Mouse (Mus musculus): Measurements from ENCODE around the gene Pigv.

- TF ChIP-seq POLR2A (IDR thresholded peaks at IDR 0.05; ENCODE audit: low read depth, low read length) (0 out of 2 replicates have a peak, but pooled peaks have one; percentile 8), EP300 (IDR thresholded peaks at IDR 0.05; ENCODE audit: low read length) (no peak), CTCF (conservative IDR thresholded peaks at IDR 0.05 in 1 of 2, IDR thresholded peaks at IDR 0.05 in 1 of 2; ENCODE audit: low read depth in 2 of 2, low read length in 2 of 2) (no peak), ZNF384 (IDR thresholded peaks at IDR 0.05; ENCODE audit: low read depth, low read length) (no peak), MAZ (IDR thresholded peaks at IDR 0.05; ENCODE audit: low read depth, low read length) (no peak), MEF2A (IDR thresholded peaks at IDR 0.05; ENCODE audit: borderline replicate concordance, low read depth, low read length) (no peak), SIN3A (IDR thresholded peaks at IDR 0.05; ENCODE audit: low read length) (no peak), CHD1 (IDR thresholded peaks at IDR 0.05; ENCODE audit: low read depth, low read length) (no peak), USF1 (IDR thresholded peaks at IDR 0.05; ENCODE audit: low read depth, low read length) (no peak), POLR2AphosphoS2 (IDR thresholded peaks at IDR 0.05; ENCODE audit: low read depth, low read length) (no peak), MAFK (IDR thresholded peaks at IDR 0.05; ENCODE audit: insufficient replicate concordance, low read length) (no peak), MYC (IDR thresholded peaks at IDR 0.05; ENCODE audit: low read depth, low read length) (no peak)
These were observed 28.5 kb upstream of the Pigv start for GRCm38 (mm10) chr4:133700905-133701368.

Measured in CH12.LX (cell line).